Mouse (Mus musculus): Measurements from ENCODE around the gene Defb25. TPM values are rescaled to one million over a fixed set of nuclear protein-coding genes. Genes with fewer than 3 reads are reported as not detected.

The Defb25 gene
- polyA plus RNA-seq, 1 experiment from 2014 or later = 23.2 TPM

GRCm38 (mm10) chr2:152625256-152625655 is 2.4 kb upstream of the Defb25 start:
- whole genome bisulfite sequencing = 18% methylated on average over 1 of the region's 1 CpGs
- H3K9ac ChIP-seq = no peak overlapping the region
- no peaks in the 10 kb centered on the region; the same call in 1 of the 2 replicates for H3K36me3 ChIP-seq
- H3K4me1 ChIP-seq = peaks cover 74% of the 10 kb centered on the region
- peaks cover 22% of the 10 kb centered on the region for H3K27me3 ChIP-seq
- H3K27ac ChIP-seq = peak overlapping the region; percentile 84; the same call in 1 of the 2 replicates
- no peak overlapping the region for H3K4me3 ChIP-seq (replicated peaks)
- H3K4me2 ChIP-seq = no peak overlapping the region
- no peaks in the 10 kb centered on the region for H3K9me3 ChIP-seq (replicated peaks)
- ATAC-seq (replicated peaks; ENCODE audit: low FRiP score) = no peak

- Histone ChIP-seq H3K4me2 (no peak overlapping the region), H3K9ac (no peak overlapping the region), H3K36me3 (no peaks in the 10 kb centered on the region; the same call in 1 of the 2 replicates), H3K27ac (0 out of 2 replicates have a peak overlapping the region, but pooled peaks have one; percentile 16), H3K4me3 (replicated peaks) (no peak overlapping the region), H3K4me1 (peaks cover 71% of the 10 kb centered on the region), H3K9me3 (replicated peaks) (no peaks in the 10 kb centered on the region), H3K27me3 (peaks cover 22% of the 10 kb centered on the region)
- ATAC-seq (replicated peaks; ENCODE audit: low FRiP score) = no peak
- WGBS = 82% methylated on average over 2 of the region's 2 CpGs
Measured at GRCm38 (mm10) chr2:152624566-152624965, 1.7 kb upstream of the Defb25 start.

- peaks cover 48% of the 10 kb centered on the region for H3K4me1 ChIP-seq
- ATAC-seq (replicated peaks; ENCODE audit: low FRiP score) = peak; percentile 72
- H3K4me3 ChIP-seq (replicated peaks) = no peak overlapping the region
- 22% methylated on average over 13 of the region's 13 CpGs for WGBS
- peak overlapping the region; percentile 87 for H3K27ac ChIP-seq
- no peaks in the 10 kb centered on the region for H3K36me3 ChIP-seq
- 0 out of 2 replicates have a peak overlapping the region, but pooled peaks have one; percentile 12 for H3K4me2 ChIP-seq
- no peak overlapping the region for H3K9ac ChIP-seq
- H3K9me3 ChIP-seq (replicated peaks) = no peaks in the 10 kb centered on the region
- peaks cover 8% of the 10 kb centered on the region; the same call in 1 of the 2 replicates for H3K27me3 ChIP-seq
Measured at GRCm38 (mm10) chr2:152622151-152622550, 702 bp downstream of the Defb25 start.

GRCm38 (mm10) chr2:152620367-152621134 is 2.3 kb downstream of the Defb25 start:
- no peak overlapping the region for H3K4me3 ChIP-seq (replicated peaks)
- H3K27me3 ChIP-seq = peaks cover 3% of the 10 kb centered on the region; the same call in 1 of the 2 replicates
- H3K9ac ChIP-seq = no peak overlapping the region
- WGBS = 57% methylated on average over 9 of the region's 9 CpGs
- H3K4me1 ChIP-seq = peaks cover 32% of the 10 kb centered on the region
- H3K4me2 ChIP-seq = peak overlapping the region; percentile 29
- H3K36me3 ChIP-seq = no peaks in the 10 kb centered on the region
- no peak for ATAC-seq (replicated peaks; ENCODE audit: low FRiP score)
- H3K27ac ChIP-seq = peak overlapping the region; percentile 87
- H3K9me3 ChIP-seq (replicated peaks) = no peaks in the 10 kb centered on the region

GRCm38 (mm10) chr2:152617374-152617773 is 5.5 kb downstream of the Defb25 start:
- Histone ChIP-seq H3K27ac (no peak overlapping the region), H3K27me3 (no peaks in the 10 kb centered on the region), H3K4me1 (peaks cover 23% of the 10 kb centered on the region), H3K4me2 (no peak overlapping the region), H3K9ac (no peak overlapping the region), H3K9me3 (replicated peaks) (no peaks in the 10 kb centered on the region), H3K4me3 (replicated peaks) (no peak overlapping the region), H3K36me3 (no peaks in the 10 kb centered on the region)
- no peak for ATAC-seq (replicated peaks; ENCODE audit: low FRiP score)
- WGBS = 65% methylated on average over 5 of the region's 5 CpGs

- 52% methylated on average over 6 of the region's 6 CpGs for WGBS
Measured at GRCm38 (mm10) chr2:152616470-152616869, 6.4 kb downstream of the Defb25 start.

GRCm38 (mm10) chr2:152615563-152615962 is 7.3 kb downstream of the Defb25 start:
- H3K9me3 ChIP-seq (replicated peaks) = no peaks in the 10 kb centered on the region
- no peak overlapping the region for H3K9ac ChIP-seq
- peaks cover 10% of the 10 kb centered on the region for H3K4me1 ChIP-seq
- peak; percentile 71 for ATAC-seq (replicated peaks; ENCODE audit: low FRiP score)
- no peak overlapping the region for H3K4me2 ChIP-seq
- WGBS = 10% methylated on average over 7 of the region's 7 CpGs
- H3K36me3 ChIP-seq = no peaks in the 10 kb centered on the region
- H3K27ac ChIP-seq = 0 out of 2 replicates have a peak overlapping the region, but pooled peaks have one; percentile 22
- no peak overlapping the region for H3K4me3 ChIP-seq (replicated peaks)
- no peaks in the 10 kb centered on the region for H3K27me3 ChIP-seq

More at GRCm38 (mm10) chr2:152616470-152616869, 6.4 kb downstream of the Defb25 start:
- no peak for ATAC-seq (replicated peaks; ENCODE audit: low FRiP score)
- H3K9me3 ChIP-seq (replicated peaks) = no peaks in the 10 kb centered on the region
- H3K36me3 ChIP-seq = no peaks in the 10 kb centered on the region
- H3K4me1 ChIP-seq = peaks cover 15% of the 10 kb centered on the region
- 0 out of 2 replicates have a peak overlapping the region, but pooled peaks have one; percentile 11 for H3K27ac ChIP-seq
- no peaks in the 10 kb centered on the region for H3K27me3 ChIP-seq
- H3K4me2 ChIP-seq = no peak overlapping the region
- no peak overlapping the region for H3K9ac ChIP-seq
- H3K4me3 ChIP-seq (replicated peaks) = no peak overlapping the region

GRCm38 (mm10) chr2:152612193-152612592 is 10.7 kb downstream of the Defb25 start:
- Histone ChIP-seq H3K4me3 (replicated peaks) (no peak overlapping the region), H3K4me1 (peaks cover 17% of the 10 kb centered on the region), H3K4me2 (no peak overlapping the region), H3K27me3 (no peaks in the 10 kb centered on the region), H3K36me3 (no peaks in the 10 kb centered on the region), H3K9me3 (replicated peaks) (no peaks in the 10 kb centered on the region), H3K27ac (no peak overlapping the region), H3K9ac (no peak overlapping the region)
- 42% methylated on average over 7 of the region's 8 CpGs for WGBS
- ATAC-seq (replicated peaks; ENCODE audit: low FRiP score) = peak; percentile 20; the same call in 1 of the 2 replicates

GRCm38 (mm10) chr2:152608719-152609118 is 14.1 kb downstream of the Defb25 start:
- Histone ChIP-seq H3K9me3 (replicated peaks) (no peaks in the 10 kb centered on the region), H3K4me2 (no peak overlapping the region), H3K27me3 (no peaks in the 10 kb centered on the region), H3K27ac (peak overlapping the region; percentile 78), H3K4me1 (peaks cover 30% of the 10 kb centered on the region), H3K4me3 (replicated peaks) (no peak overlapping the region), H3K9ac (no peak overlapping the region), H3K36me3 (no peaks in the 10 kb centered on the region)
- WGBS = 100% methylated on average over 1 of the region's 1 CpGs
- ATAC-seq (replicated peaks; ENCODE audit: low FRiP score) = no peak

- Histone ChIP-seq H3K4me2 (0 out of 2 replicates have a peak overlapping the region, but pooled peaks have one; percentile 12), H3K9me3 (replicated peaks) (no peaks in the 10 kb centered on the region), H3K4me1 (peaks cover 30% of the 10 kb centered on the region), H3K4me3 (replicated peaks) (no peak overlapping the region), H3K9ac (no peak overlapping the region), H3K36me3 (no peaks in the 10 kb centered on the region), H3K27me3 (no peaks in the 10 kb centered on the region), H3K27ac (peak overlapping the region; percentile 78)
- 10% methylated on average over 6 of the region's 6 CpGs for WGBS
- peak; percentile 57 for ATAC-seq (replicated peaks; ENCODE audit: low FRiP score)
Measured at GRCm38 (mm10) chr2:152607746-152608145, 15.1 kb downstream of the Defb25 start.

- Histone ChIP-seq H3K4me1 (peaks cover 27% of the 10 kb centered on the region), H3K4me3 (replicated peaks) (no peak within 1 kb of the TSS)
- 81% methylated on average over 15 of the region's 15 CpGs for WGBS
Measured at GRCm38 (mm10) chr2:152604057-152604456, 18.8 kb downstream of the Defb25 start, which contains the start of gene Defb36. Gene Defb36 (plus strand): TSS chr2:152604327.

GRCm38 (mm10) chr2:152601275-152601960 is 21.4 kb downstream of the Defb25 start:
- no peak overlapping the region for H3K27ac ChIP-seq
- no peak for ATAC-seq (replicated peaks; ENCODE audit: low FRiP score)
- H3K4me1 ChIP-seq = peaks cover 5% of the 10 kb centered on the region; the same call in 1 of the 2 replicates
- no peaks in the 10 kb centered on the region for H3K27me3 ChIP-seq
- no peak overlapping the region for H3K4me2 ChIP-seq
- H3K4me3 ChIP-seq (replicated peaks) = no peak overlapping the region
- no peaks in the 10 kb centered on the region for H3K9me3 ChIP-seq (replicated peaks)
- H3K36me3 ChIP-seq = no peaks in the 10 kb centered on the region
- WGBS = 69% methylated on average over 4 of the region's 4 CpGs
- no peak overlapping the region for H3K9ac ChIP-seq

More at GRCm38 (mm10) chr2:152604057-152604456, 18.8 kb downstream of the Defb25 start, which contains the start of gene Defb36:
- H3K27me3 ChIP-seq = no peaks in the 10 kb centered on the region
- no peaks in the 10 kb centered on the region for H3K36me3 ChIP-seq
- H3K4me2 ChIP-seq = no peak within 1 kb of the TSS
- no peak within 1 kb of the TSS for H3K27ac ChIP-seq
- no peak for ATAC-seq (replicated peaks; ENCODE audit: low FRiP score)
- H3K9me3 ChIP-seq (replicated peaks) = no peaks in the 10 kb centered on the region
- no peak within 1 kb of the TSS for H3K9ac ChIP-seq
